17 mouse cellular contexts compared by ENCODE assay signal in genomic region chr12:47211417-47212104, GRCm38 (mm10).
"Had no signal": no experiment of that assay in that cellular context is flagged by ENCODE, and none has a peak within 500 bp of the region (broad histone marks: within the 10 kb centered on the region; RNA-seq: fewer than 3 reads in every experiment).

No protein-coding gene starts in this region.

- H3K27me3 ChIP-seq: lung, embryonic 15.5 days; megakaryocyte, embryonic 14.5 days; midbrain, embryonic 13.5 days; midbrain, embryonic 15.5 days; neural tube, embryonic 12.5 days; stomach, embryonic 15.5 days had no signal

- ATAC-seq: lung, postnatal 0 days; midbrain, embryonic 13.5 days; midbrain, embryonic 15.5 days had no signal

- H3K36me3 ChIP-seq: lung, embryonic 15.5 days; midbrain, embryonic 13.5 days; midbrain, embryonic 15.5 days; neural tube, embryonic 12.5 days; stomach, embryonic 15.5 days had no signal

- H3K4me2 ChIP-seq: lung, embryonic 15.5 days; midbrain, embryonic 11.5 days; midbrain, embryonic 13.5 days; midbrain, embryonic 15.5 days; neural tube, embryonic 12.5 days; stomach, embryonic 15.5 days had no signal

- H3K27ac ChIP-seq: lung, embryonic 15.5 days; macrophage; midbrain, embryonic 13.5 days; midbrain, embryonic 15.5 days; neural tube, embryonic 12.5 days; stomach, embryonic 15.5 days; stomach, postnatal 0 days had no signal

- H3K9me3 ChIP-seq: lung, embryonic 15.5 days; megakaryocyte, embryonic 14.5 days; midbrain, embryonic 13.5 days; midbrain, embryonic 15.5 days; neural tube, embryonic 12.5 days; stomach, embryonic 15.5 days had no signal

- H3K4me1 ChIP-seq: lung, embryonic 15.5 days; megakaryocyte, embryonic 14.5 days; midbrain, embryonic 13.5 days; midbrain, embryonic 15.5 days; neural tube, embryonic 12.5 days; stomach, embryonic 15.5 days had no signal

- H3K4me3 ChIP-seq: lung, embryonic 15.5 days; megakaryocyte, embryonic 14.5 days; midbrain, embryonic 13.5 days; midbrain, embryonic 15.5 days; neural tube, embryonic 12.5 days; stomach, embryonic 15.5 days had no signal

- DNase-seq: lung, adult 2 months; lung, postnatal 14 days; lung, postnatal 36 days; right cerebral cortex, postnatal 14 days; thymus, adult 2 months; thymus, postnatal 25 days; thymus, postnatal 4 days had no signal

- H3K9ac ChIP-seq: lung, embryonic 15.5 days; midbrain, embryonic 13.5 days; midbrain, embryonic 15.5 days; neural tube, embryonic 12.5 days; stomach, embryonic 15.5 days had no signal
